Mouse (Mus musculus) hindbrain, embryonic 14.5 days (tissue): Measurements from ENCODE around the gene Pcyt1b. TPM values are rescaled to one million over a fixed set of nuclear protein-coding genes. Genes with fewer than 3 reads are reported as not detected.

Experiments used
- ATAC-seq: fragments of 200-750 bp; cut with Nextera tagmentation; 2 replicates; pipeline ENCODE4 v1.8.0; 2017; ENCODE audit warnings: moderate number of reproducible peaks, mild to moderate bottlenecking, moderate TSS enrichment, moderate library complexity; ENCODE audit not compliant: low FRiP score
- DNase-seq: peaks from one replicate; pipeline ENCODE4 v3.0.0-alpha.2; 2015; ENCODE audit warnings: low spot score
- H3K27ac ChIP-seq: fragments of 300-500 bp; sonication (generic); 2 replicates; pipeline ENCODE4 v1.5.1; 2014; ENCODE audit warnings: mild to moderate bottlenecking, moderate library complexity
- H3K27me3 ChIP-seq: fragments of 300-500 bp; sonication (generic); 2 replicates; pipeline ENCODE4 v1.6.1; 2014; ENCODE audit warnings: mild to moderate bottlenecking, low read length, mixed read lengths; ENCODE audit not compliant: control insufficient read depth, insufficient read depth
- H3K36me3 ChIP-seq: fragments of 300-500 bp; sonication (generic); replicated peaks from 2 replicates; pipeline ENCODE4 v1.6.1; 2014; ENCODE audit not compliant: control insufficient read depth, insufficient read depth
- H3K4me1 ChIP-seq: fragments of 300-500 bp; sonication (generic); replicated peaks from 2 replicates; pipeline ENCODE4 v1.6.1; 2014; ENCODE audit warnings: antibody characterized with exemption, low read length, mixed read lengths; ENCODE audit not compliant: control insufficient read depth, insufficient read depth
- H3K4me2 ChIP-seq: fragments of 300-500 bp; sonication (generic); replicated peaks from 2 replicates; pipeline ENCODE4 v1.6.1; 2014; ENCODE audit warnings: mild to moderate bottlenecking, moderate library complexity
- H3K4me3 ChIP-seq: fragments of 300-500 bp; sonication (generic); replicated peaks from 2 replicates; pipeline ENCODE4 v1.5.1; 2014; ENCODE audit warnings: mild to moderate bottlenecking, low read length
- H3K9ac ChIP-seq: fragments of 300-500 bp; sonication (generic); 2 replicates; pipeline ENCODE4 v1.6.1; 2014
- H3K9me3 ChIP-seq: fragments of 300-500 bp; sonication (generic); 2 replicates; pipeline ENCODE4 v1.6.1; 2016; ENCODE audit warnings: low read length; ENCODE audit not compliant: control insufficient read depth
- WGBS: fragments of 180-500 bp; shearing (Covaris S2); extraction: QIAGEN DNeasy Blood & Tissue Kit; methylation state at CpG from one replicate; pipeline ENCODE4 v1.1.7; 2014; 5-methylcytosine and 5-hydroxymethylcytosine counted together
- polyA plus RNA-seq: library from polyadenylated mRNA; unstranded; fragments of >200 nt; fragmentation: Nextera tagmentation; extraction: Ambion mirVana; gene quantifications from 2 replicates; pipeline ENCODE4 v1.2.1, GENCODE M21; 2014

Pcyt1b gene
- polyA plus RNA-seq, 1 experiment from 2014 or later = 19.5 TPM

DNA sequence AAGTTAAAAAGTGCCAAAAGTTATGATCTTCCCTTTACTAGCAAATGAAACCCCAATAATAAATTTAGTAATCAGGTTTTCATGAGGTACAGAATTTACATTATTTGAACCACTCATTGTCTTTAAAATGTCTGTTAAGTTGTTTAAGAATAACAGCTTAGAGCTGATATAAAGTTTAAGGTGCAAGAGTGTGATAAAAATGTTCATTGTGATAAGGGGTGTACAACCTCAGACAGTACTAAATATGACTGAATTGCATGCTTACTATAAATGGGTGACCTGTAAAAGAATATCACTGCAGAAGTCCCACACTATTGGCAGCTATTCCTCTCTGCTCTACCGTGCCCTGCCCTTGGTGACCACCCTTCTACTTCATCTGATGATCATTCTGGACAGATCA, 134.9 kb downstream of the Pcyt1b start:
- Histone ChIP-seq H3K27ac (no peak overlapping the region), H3K4me1 (no peaks in the 10 kb centered on the region), H3K4me2 (no peak overlapping the region), H3K36me3 (no peaks in the 10 kb centered on the region), H3K9me3 (no peaks in the 10 kb centered on the region), H3K27me3 (no peaks in the 10 kb centered on the region), H3K4me3 (no peak overlapping the region), H3K9ac (no peak overlapping the region)
- DNase-seq (no peak), ATAC-seq (no peak)
- 86% methylated on average over 1 of the region's 1 CpGs for WGBS

DNA sequence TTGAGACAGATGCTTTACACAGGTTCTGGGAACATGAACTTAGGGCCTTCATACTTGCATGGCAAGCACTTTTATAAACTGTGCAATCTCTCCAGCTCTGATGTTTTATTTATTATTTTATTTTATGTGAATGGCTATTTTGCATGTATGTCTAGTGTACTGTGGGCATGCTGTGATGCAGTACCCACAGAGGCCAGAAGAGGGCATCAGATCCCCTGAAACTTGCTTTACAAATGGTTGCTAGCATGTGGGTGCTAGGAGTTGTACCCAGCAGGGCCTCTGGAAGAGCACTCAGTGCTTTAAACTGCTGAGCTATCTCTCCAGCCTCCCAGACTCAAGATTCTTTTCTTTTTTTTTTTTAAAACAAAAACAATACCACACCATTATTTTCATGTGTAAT, 138.5 kb downstream of the Pcyt1b start:
- H3K9me3 ChIP-seq = no peaks in the 10 kb centered on the region
- no peaks in the 10 kb centered on the region for H3K36me3 ChIP-seq
- H3K9ac ChIP-seq = no peak overlapping the region
- H3K27me3 ChIP-seq = no peaks in the 10 kb centered on the region
- no peaks in the 10 kb centered on the region for H3K4me1 ChIP-seq
- no peak for ATAC-seq
- DNase-seq = no peak
- no peak overlapping the region for H3K27ac ChIP-seq
- H3K4me2 ChIP-seq = no peak overlapping the region
- no peak overlapping the region for H3K4me3 ChIP-seq

Other genes starting within 250 kb of the Pcyt1b start
- 4.2 and 5.1 TPM in 2 replicates for gene Pola1, start 22.7 kb upstream of the Pcyt1b start, polyA plus RNA-seq
- gene Pdk3, start 177.3 kb downstream of the Pcyt1b start, polyA plus RNA-seq = 25.6 and 27.8 TPM in 2 replicates